Mouse (Mus musculus) lung, adult 2 months (tissue): Measurements from ENCODE around the gene Tuba3a.

Experiments
- CTCF ChIP-seq: fragments of 200-500 bp; IDR thresholded peaks from 2 replicates; pipeline ENCODE4 v1.5.1; 2011; ENCODE audit warnings: mild to moderate bottlenecking, low read length, control low read depth; ENCODE audit not compliant: insufficient read depth
- POLR2A ChIP-seq: fragments of 200-500 bp; IDR thresholded peaks from 2 replicates; pipeline ENCODE4 v1.6.1; 2011; ENCODE audit warnings: low read depth, mild to moderate bottlenecking, control low read depth, low read length, borderline replicate concordance; ENCODE audit errors: extremely low read depth

DNA sequence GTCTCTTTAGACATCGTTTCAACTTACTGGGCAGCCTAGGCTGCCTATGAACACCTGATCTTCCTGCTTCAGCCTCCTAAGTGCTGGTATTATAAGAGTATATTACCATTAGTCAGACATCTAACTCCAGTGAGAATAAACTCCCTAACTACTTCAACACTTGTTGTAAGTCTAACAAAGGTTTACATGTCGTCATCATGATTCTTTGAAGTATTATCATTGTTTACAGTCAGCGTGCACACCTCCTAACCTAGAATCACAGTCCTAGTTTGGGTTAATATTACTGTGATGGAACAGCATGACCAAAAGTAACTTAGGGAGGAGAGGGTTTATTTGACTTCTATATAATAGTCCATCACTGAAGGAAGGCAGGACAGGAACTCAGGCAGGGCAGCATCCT is 18.4 kb downstream of the Tuba3a start:
- no peak for TF ChIP-seq POLR2A
- TF ChIP-seq CTCF = no peak
